Comparison of ENCODE assay signal across 28 mouse cellular contexts in genomic region chr1:41887556-41887955, GRCm38 (mm10).
DNase-seq lines count a peak whose midpoint lies in the region; ATAC-seq lines count a peak whose summit lies in the region.
"Had no signal": no experiment of that assay in that cellular context is flagged by ENCODE, and none has a peak within 500 bp of the region (broad histone marks: within the 10 kb centered on the region; RNA-seq: fewer than 3 reads in every experiment).

No protein-coding gene starts in this region.

- DNase-seq in forebrain, embryonic 11.5 days (ENCODE audit: low spot score), result no peak
- DNase-seq in embryonic facial prominence, embryonic 10.5 days (ENCODE audit: low spot score), result no peak
- DNase-seq in lung, postnatal 25 days (ENCODE audit: low spot score), result no peak
- no peak for DNase-seq in left cerebral cortex, adult 11 months (ENCODE audit: low spot score)
- DNase-seq: adrenal gland, postnatal 10 days; cerebellum, adult 8-10 months; cerebellum, postnatal 25 days; gastrocnemius, postnatal 25 days; heart, adult 18-20 months; heart, postnatal 4 days; kidney, adult 8-10 months; layer of hippocampus, adult 9-11 months; liver; lung, adult 2 months; right cerebral cortex, postnatal 25 days; thymus, adult 18-20 months; thymus, postnatal 25 days had no signal

- H3K27ac ChIP-seq in forebrain, embryonic 15.5 days (replicated peaks), result peak overlapping the region; percentile 85
- H3K27ac ChIP-seq in forebrain, embryonic 11.5 days (ENCODE audit: low read depth, low read length), result no peak overlapping the region
- H3K27ac ChIP-seq in intestine, embryonic 15.5 days, result no peak overlapping the region
- H3K27ac ChIP-seq in intestine, embryonic 16.5 days (ENCODE audit: low read length), result no peak overlapping the region
- H3K27ac ChIP-seq in embryonic facial prominence, embryonic 10.5 days (replicated peaks), result 0 out of 2 replicates have a peak overlapping the region, but pooled peaks have one; percentile 71
- peak overlapping the region; percentile 44; the same call in 1 of the 2 replicates for H3K27ac ChIP-seq in embryonic facial prominence, embryonic 15.5 days (replicated peaks)
- H3K27ac ChIP-seq: kidney, postnatal 0 days; liver, embryonic 14.5 days; neural tube, embryonic 13.5 days had no signal

- no peak overlapping the region for H3K4me3 ChIP-seq in forebrain, embryonic 15.5 days
- H3K4me3 ChIP-seq in forebrain, embryonic 11.5 days (ENCODE audit: low read depth, low read length), result no peak overlapping the region
- H3K4me3 ChIP-seq in intestine, embryonic 15.5 days (replicated peaks), result no peak overlapping the region
- no peak overlapping the region for H3K4me3 ChIP-seq in intestine, embryonic 16.5 days (ENCODE audit: low read length)
- H3K4me3 ChIP-seq in embryonic facial prominence, embryonic 10.5 days, result no peak overlapping the region
- H3K4me3 ChIP-seq in embryonic facial prominence, embryonic 15.5 days (replicated peaks), result no peak overlapping the region
- H3K4me3 ChIP-seq: erythroblast, embryonic 14.5 days; neural tube, embryonic 13.5 days had no signal

- peaks cover 46% of the 10 kb centered on the region for H3K4me1 ChIP-seq in forebrain, embryonic 15.5 days
- peaks cover 24% of the 10 kb centered on the region; the same call in 1 of the 2 replicates for H3K4me1 ChIP-seq in forebrain, embryonic 11.5 days (replicated peaks; ENCODE audit: control insufficient read depth, insufficient read depth, low read length)
- peaks cover 4% of the 10 kb centered on the region; the same call in 1 of the 2 replicates for H3K4me1 ChIP-seq in intestine, embryonic 15.5 days (replicated peaks)
- H3K4me1 ChIP-seq in intestine, embryonic 16.5 days (ENCODE audit: control insufficient read depth, insufficient read depth, low read length), result peaks cover 4% of the 10 kb centered on the region; the same call in 1 of the 2 replicates
- H3K4me1 ChIP-seq in embryonic facial prominence, embryonic 10.5 days, result peaks cover 64% of the 10 kb centered on the region
- peaks cover 23% of the 10 kb centered on the region for H3K4me1 ChIP-seq in embryonic facial prominence, embryonic 15.5 days

- H3K27me3 ChIP-seq in forebrain, embryonic 15.5 days, result no peaks in the 10 kb centered on the region
- H3K27me3 ChIP-seq in forebrain, embryonic 11.5 days (ENCODE audit: control insufficient read depth, insufficient read depth, low read length), result no peaks in the 10 kb centered on the region
- H3K27me3 ChIP-seq in intestine, embryonic 15.5 days (replicated peaks), result no peaks in the 10 kb centered on the region
- H3K27me3 ChIP-seq in intestine, embryonic 16.5 days (replicated peaks; ENCODE audit: control insufficient read depth, insufficient read depth, low read length), result no peaks in the 10 kb centered on the region; the same call in 1 of the 2 replicates
- peaks cover 5% of the 10 kb centered on the region; the same call in 1 of the 2 replicates for H3K27me3 ChIP-seq in embryonic facial prominence, embryonic 10.5 days (replicated peaks; ENCODE audit: low read depth, poor library complexity, severe bottlenecking)
- H3K27me3 ChIP-seq in embryonic facial prominence, embryonic 15.5 days, result no peaks in the 10 kb centered on the region
- H3K27me3 ChIP-seq: neural tube, embryonic 13.5 days; Patski had no signal

- no peak overlapping the region for H3K4me2 ChIP-seq in forebrain, embryonic 15.5 days (replicated peaks)
- H3K4me2 ChIP-seq in forebrain, embryonic 11.5 days (ENCODE audit: low read depth, low read length, severe bottlenecking), result no peak overlapping the region
- no peak overlapping the region for H3K4me2 ChIP-seq in intestine, embryonic 15.5 days (replicated peaks)
- no peak overlapping the region for H3K4me2 ChIP-seq in intestine, embryonic 16.5 days (ENCODE audit: low read depth, low read length)
- H3K4me2 ChIP-seq in embryonic facial prominence, embryonic 15.5 days (replicated peaks), result no peak overlapping the region
- H3K4me2 ChIP-seq: heart, embryonic 11.5 days; neural tube, embryonic 13.5 days had no signal

- WGBS in forebrain, embryonic 15.5 days, result 78% methylated on average over 8 of the region's 8 CpGs
- 84% methylated on average over 8 of the region's 8 CpGs for WGBS in forebrain, embryonic 11.5 days
- 81% methylated on average over 8 of the region's 8 CpGs for WGBS in intestine, embryonic 15.5 days
- 75% methylated on average over 8 of the region's 8 CpGs for WGBS in intestine, embryonic 16.5 days
- WGBS in embryonic facial prominence, embryonic 10.5 days, result 89% methylated on average over 8 of the region's 8 CpGs
- WGBS in embryonic facial prominence, embryonic 15.5 days, result 58% methylated on average over 8 of the region's 8 CpGs

- no peak overlapping the region for H3K9ac ChIP-seq in forebrain, embryonic 15.5 days (replicated peaks)
- H3K9ac ChIP-seq in forebrain, embryonic 11.5 days (ENCODE audit: low read length), result no peak overlapping the region
- no peak overlapping the region for H3K9ac ChIP-seq in intestine, embryonic 15.5 days
- no peak overlapping the region for H3K9ac ChIP-seq in intestine, embryonic 16.5 days (ENCODE audit: low read depth, low read length)
- H3K9ac ChIP-seq in embryonic facial prominence, embryonic 15.5 days, result no peak overlapping the region
- H3K9ac ChIP-seq: liver, embryonic 14.5 days; neural tube, embryonic 13.5 days had no signal

- no peak for ATAC-seq in forebrain, embryonic 15.5 days (replicated peaks)
- ATAC-seq in forebrain, embryonic 11.5 days (replicated peaks; ENCODE audit: low FRiP score), result no peak
- peak; percentile 56; the same call in 1 of the 2 replicates for ATAC-seq in intestine, embryonic 15.5 days
- ATAC-seq in intestine, embryonic 16.5 days, result no peak
- no peak for ATAC-seq in embryonic facial prominence, embryonic 15.5 days (ENCODE audit: insufficient number of reproducible peaks, low FRiP score, low TSS enrichment, low read depth)
- ATAC-seq: inflammation-experienced regulatory T-cells, adult 6 months; Patski had no signal

- H3K9me3 ChIP-seq in forebrain, embryonic 15.5 days, result no peaks in the 10 kb centered on the region
- H3K9me3 ChIP-seq in forebrain, embryonic 11.5 days (ENCODE audit: control insufficient read depth, low read length), result no peaks in the 10 kb centered on the region
- H3K9me3 ChIP-seq in intestine, embryonic 15.5 days, result no peaks in the 10 kb centered on the region
- H3K9me3 ChIP-seq in intestine, embryonic 16.5 days (ENCODE audit: control insufficient read depth, low read length), result no peaks in the 10 kb centered on the region
- no peaks in the 10 kb centered on the region for H3K9me3 ChIP-seq in embryonic facial prominence, embryonic 10.5 days
- no peaks in the 10 kb centered on the region for H3K9me3 ChIP-seq in embryonic facial prominence, embryonic 15.5 days (replicated peaks)
- H3K9me3 ChIP-seq: neural tube, embryonic 13.5 days had no signal

- no peaks in the 10 kb centered on the region for H3K36me3 ChIP-seq in forebrain, embryonic 15.5 days
- H3K36me3 ChIP-seq in forebrain, embryonic 11.5 days (ENCODE audit: control insufficient read depth, insufficient read depth, low read length), result no peaks in the 10 kb centered on the region
- no peaks in the 10 kb centered on the region for H3K36me3 ChIP-seq in intestine, embryonic 15.5 days
- H3K36me3 ChIP-seq in intestine, embryonic 16.5 days (ENCODE audit: control insufficient read depth, insufficient read depth, low read length), result no peaks in the 10 kb centered on the region
- no peaks in the 10 kb centered on the region for H3K36me3 ChIP-seq in embryonic facial prominence, embryonic 10.5 days (replicated peaks)
- H3K36me3 ChIP-seq in embryonic facial prominence, embryonic 15.5 days, result no peaks in the 10 kb centered on the region
- H3K36me3 ChIP-seq: neural tube, embryonic 13.5 days had no signal

Comparison
In these comparisons a context has a peak if more than half of its experiments do, and no peak if none do; other contexts are left out.
1. H3K27ac ChIP-seq: peak in forebrain, embryonic 15.5 days (single experiment), embryonic facial prominence, embryonic 10.5 days (single experiment) and embryonic facial prominence, embryonic 15.5 days (single experiment); none in forebrain, embryonic 11.5 days (single experiment), intestine, embryonic 15.5 days (single experiment) and intestine, embryonic 16.5 days (single experiment).